Mouse (Mus musculus) neural tube, embryonic 15.5 days (tissue): ENCODE data around the gene Fuom. TPM values are rescaled to one million over a fixed set of nuclear protein-coding genes. Genes with fewer than 3 reads are reported as not detected.

Experiments used
- ATAC-seq: fragments of 200-750 bp; cut with Nextera tagmentation; 2 replicates; pipeline ENCODE4 v1.8.0; 2017; ENCODE audit warnings: mild to moderate bottlenecking, moderate TSS enrichment, moderate library complexity; ENCODE audit not compliant: low FRiP score
- H3K27ac ChIP-seq: fragments of 300-500 bp; sonication (generic); replicated peaks from 2 replicates; pipeline ENCODE4 v1.5.1; 2015; ENCODE audit warnings: mild to moderate bottlenecking, inconsistent platforms
- H3K27me3 ChIP-seq: fragments of 300-500 bp; sonication (generic); replicated peaks from 2 replicates; pipeline ENCODE4 v1.6.1; 2015; ENCODE audit warnings: inconsistent platforms
- H3K36me3 ChIP-seq: fragments of 300-500 bp; sonication (generic); 2 replicates; pipeline ENCODE4 v1.6.1; 2015; ENCODE audit warnings: inconsistent platforms
- H3K4me1 ChIP-seq: fragments of 300-500 bp; sonication (generic); 2 replicates; pipeline ENCODE4 v1.6.1; 2015; ENCODE audit warnings: inconsistent platforms
- H3K4me2 ChIP-seq: fragments of 300-500 bp; sonication (generic); 2 replicates; pipeline ENCODE4 v1.6.1; 2015; ENCODE audit warnings: inconsistent platforms, mild to moderate bottlenecking, moderate library complexity
- H3K4me3 ChIP-seq: fragments of 300-500 bp; sonication (generic); replicated peaks from 2 replicates; pipeline ENCODE4 v1.5.1; 2015; ENCODE audit warnings: mild to moderate bottlenecking, inconsistent platforms
- H3K9ac ChIP-seq: fragments of 300-500 bp; sonication (generic); replicated peaks from 2 replicates; pipeline ENCODE4 v1.6.1; 2015; ENCODE audit warnings: mild to moderate bottlenecking, inconsistent platforms
- H3K9me3 ChIP-seq: fragments of 300-500 bp; sonication (generic); replicated peaks from 2 replicates; pipeline ENCODE4 v1.6.1; 2016; ENCODE audit warnings: inconsistent platforms
- WGBS: fragments of 180-500 bp; shearing (Covaris S2); methylation state at CpG from one replicate; pipeline ENCODE4 v1.1.7; 2015; ENCODE audit warnings: mixed read lengths; 5-methylcytosine and 5-hydroxymethylcytosine counted together
- polyA plus RNA-seq: library from polyadenylated mRNA; unstranded; fragments of >200 nt; fragmentation: Nextera tagmentation; extraction: Ambion mirVana; gene quantifications from 2 replicates; pipeline ENCODE4 v1.2.1, GENCODE M21; 2015

The Fuom gene
- polyA plus RNA-seq, 1 experiment from 2014 or later: 51.2 TPM

DNA sequence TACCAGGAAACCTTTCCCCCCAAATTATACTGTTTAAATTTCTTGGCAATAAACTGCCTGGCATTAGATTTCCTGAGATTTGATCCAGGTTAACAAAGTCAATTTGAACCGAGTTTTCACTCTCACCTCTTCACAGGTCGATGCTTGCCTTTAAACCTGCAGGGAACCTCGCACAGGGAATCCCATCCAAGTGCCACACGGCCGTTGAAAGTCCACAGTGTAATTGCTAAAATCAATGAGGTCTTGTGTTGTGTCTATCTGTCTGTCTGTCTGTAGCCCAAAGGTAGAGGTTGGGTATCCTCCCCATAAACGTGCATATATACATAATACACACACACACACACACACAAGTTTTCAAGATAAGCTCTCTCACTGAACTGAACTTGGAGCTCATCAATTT is 34.8 kb downstream of the Fuom start:
- no peaks in the 10 kb centered on the region for H3K4me1 ChIP-seq
- H3K4me3 ChIP-seq: no peak overlapping the region
- no peak overlapping the region for H3K4me2 ChIP-seq
- no peak overlapping the region for H3K9ac ChIP-seq
- peaks cover 14% of the 10 kb centered on the region; the same call in 1 of the 2 replicates for H3K27me3 ChIP-seq
- H3K9me3 ChIP-seq: no peaks in the 10 kb centered on the region
- no peak overlapping the region for H3K27ac ChIP-seq
- no peak for ATAC-seq
- 75% methylated on average over 6 of the region's 6 CpGs for WGBS
- peaks cover 34% of the 10 kb centered on the region for H3K36me3 ChIP-seq

DNA sequence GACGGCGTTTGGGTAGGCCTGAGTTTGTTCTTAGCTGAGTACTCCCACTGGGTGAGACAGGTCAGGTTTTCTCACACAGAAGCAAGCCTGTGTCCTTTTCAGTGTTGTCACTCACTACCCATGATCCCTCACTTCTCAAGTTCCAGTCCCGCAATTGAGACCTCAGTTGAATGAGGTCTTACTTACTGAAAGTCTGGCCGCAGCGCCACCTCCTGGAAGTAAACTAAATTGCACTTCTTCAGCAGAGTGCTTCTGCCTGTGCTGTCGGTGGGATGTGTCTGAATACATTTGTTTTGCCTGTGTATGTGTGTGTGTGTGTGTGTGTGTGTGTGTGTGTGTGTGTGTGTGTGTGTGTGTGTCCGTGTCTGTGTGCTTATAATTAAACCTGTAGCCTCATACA is 39.1 kb downstream of the Fuom start:
- H3K27me3 ChIP-seq: peaks cover 11% of the 10 kb centered on the region; the same call in 1 of the 2 replicates
- no peak overlapping the region for H3K9ac ChIP-seq
- H3K27ac ChIP-seq: no peak overlapping the region
- no peaks in the 10 kb centered on the region for H3K9me3 ChIP-seq
- WGBS: 21% methylated on average over 7 of the region's 7 CpGs
- no peak for ATAC-seq
- no peak overlapping the region for H3K4me3 ChIP-seq
- no peak overlapping the region for H3K4me2 ChIP-seq
- H3K36me3 ChIP-seq: no peaks in the 10 kb centered on the region
- H3K4me1 ChIP-seq: peaks cover 35% of the 10 kb centered on the region

DNA sequence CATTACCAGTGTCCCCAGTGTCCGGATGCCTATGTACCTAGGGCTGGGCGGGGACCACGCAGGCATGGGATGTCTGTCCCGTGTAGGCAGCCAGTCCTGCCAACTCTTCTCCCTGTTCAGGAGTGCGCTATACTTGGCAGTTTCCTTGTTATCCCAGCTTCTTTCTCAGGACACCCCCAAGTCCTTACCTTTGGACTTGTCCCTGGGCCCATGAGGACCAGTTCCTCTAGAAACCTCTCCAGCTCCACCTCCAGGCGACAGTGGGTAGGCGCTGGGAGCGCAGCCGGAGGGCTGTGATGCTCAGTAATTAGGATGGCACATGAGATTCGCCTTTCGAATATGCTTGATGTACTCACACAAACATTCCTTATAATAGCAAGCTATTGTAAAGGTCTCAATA is 39.9 kb downstream of the Fuom start:
- Histone ChIP-seq H3K27ac (no peak overlapping the region), H3K4me1 (peaks cover 42% of the 10 kb centered on the region), H3K9me3 (no peaks in the 10 kb centered on the region), H3K9ac (no peak overlapping the region), H3K36me3 (no peaks in the 10 kb centered on the region), H3K4me2 (no peak overlapping the region), H3K27me3 (peaks cover 11% of the 10 kb centered on the region; the same call in 1 of the 2 replicates), H3K4me3 (no peak overlapping the region)
- WGBS: 5% methylated on average over 11 of the region's 11 CpGs
- ATAC-seq: no peak

DNA sequence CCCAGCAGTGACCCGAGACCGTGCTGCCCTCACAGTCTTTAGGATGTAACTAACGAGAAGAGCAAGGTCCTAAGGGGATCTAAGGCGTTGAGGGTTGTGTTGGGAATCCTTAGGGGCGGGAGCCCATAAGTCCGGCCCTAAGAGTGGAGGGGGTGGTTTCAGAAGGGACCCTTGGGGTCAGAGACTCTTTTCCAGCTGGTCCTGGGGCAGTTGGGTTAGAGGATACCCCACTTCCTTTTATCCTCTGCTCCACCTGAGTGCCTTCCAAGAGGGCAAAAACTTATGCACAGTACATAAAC is 40.5 kb downstream of the Fuom start:
- no peaks in the 10 kb centered on the region for H3K9me3 ChIP-seq
- peaks cover 45% of the 10 kb centered on the region for H3K4me1 ChIP-seq
- 1% methylated on average over 6 of the region's 6 CpGs for WGBS
- H3K4me2 ChIP-seq: peak overlapping the region; percentile 88
- no peak for ATAC-seq
- H3K27me3 ChIP-seq: peaks cover 11% of the 10 kb centered on the region; the same call in 1 of the 2 replicates
- H3K27ac ChIP-seq: peak overlapping the region; percentile 45; the same call in 1 of the 2 replicates
- peak overlapping the region; percentile 39 for H3K4me3 ChIP-seq
- peak overlapping the region; percentile 51 for H3K9ac ChIP-seq
- H3K36me3 ChIP-seq: no peaks in the 10 kb centered on the region

DNA sequence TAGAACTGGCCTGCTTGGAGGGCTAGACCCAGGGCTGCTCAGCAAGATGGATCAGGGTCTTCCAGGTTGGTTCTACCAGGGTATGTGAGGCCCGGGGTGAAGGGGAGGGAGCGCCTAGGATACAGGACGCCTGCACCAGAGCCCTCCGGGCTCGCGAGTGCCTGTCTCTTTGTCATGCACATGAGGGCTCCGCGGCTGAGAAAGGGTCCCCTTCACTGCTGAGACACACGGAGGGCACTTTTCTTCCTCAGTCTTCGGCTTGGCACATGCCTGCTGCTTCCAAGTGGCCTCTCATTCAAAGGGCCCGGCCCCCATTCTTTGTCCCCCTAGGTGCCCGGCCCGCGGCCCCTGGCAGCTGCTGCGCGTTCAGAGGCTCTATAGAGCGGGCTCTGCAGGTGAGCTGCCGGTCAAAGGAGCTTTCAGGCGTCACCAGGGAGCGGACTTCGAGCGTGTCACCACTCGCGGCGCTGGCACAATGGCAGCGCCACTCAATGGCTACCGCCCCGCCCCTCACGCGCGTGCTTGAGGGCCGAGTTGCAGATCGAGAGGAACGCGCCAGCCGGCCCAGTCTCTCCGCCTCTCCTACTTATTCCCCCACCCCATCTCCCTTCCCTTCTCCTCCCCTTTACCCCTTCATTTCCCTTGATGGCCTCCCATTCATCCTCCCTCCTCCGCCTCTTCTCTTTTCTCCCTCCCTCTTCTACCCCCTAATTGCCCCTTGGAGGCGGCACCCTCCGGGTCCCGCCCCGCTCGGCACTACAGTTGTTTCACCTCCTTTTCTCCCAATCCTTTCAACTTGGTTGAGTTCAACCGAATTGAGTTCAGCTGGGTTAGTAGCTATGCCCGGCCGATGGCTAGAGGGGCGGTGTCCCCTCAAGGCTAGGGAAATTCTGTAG is 41.1 kb downstream of the Fuom start:
- Histone ChIP-seq H3K4me3 (peak overlapping the region; percentile 39), H3K27me3 (peaks cover 11% of the 10 kb centered on the region; the same call in 1 of the 2 replicates), H3K9me3 (no peaks in the 10 kb centered on the region), H3K36me3 (no peaks in the 10 kb centered on the region), H3K9ac (peak overlapping the region; percentile 51), H3K27ac (peak overlapping the region; percentile 45), H3K4me2 (peak overlapping the region; percentile 88), H3K4me1 (peaks cover 45% of the 10 kb centered on the region)
- 1% methylated on average over 47 of the region's 47 CpGs for WGBS
- peak; percentile 28 for ATAC-seq

DNA sequence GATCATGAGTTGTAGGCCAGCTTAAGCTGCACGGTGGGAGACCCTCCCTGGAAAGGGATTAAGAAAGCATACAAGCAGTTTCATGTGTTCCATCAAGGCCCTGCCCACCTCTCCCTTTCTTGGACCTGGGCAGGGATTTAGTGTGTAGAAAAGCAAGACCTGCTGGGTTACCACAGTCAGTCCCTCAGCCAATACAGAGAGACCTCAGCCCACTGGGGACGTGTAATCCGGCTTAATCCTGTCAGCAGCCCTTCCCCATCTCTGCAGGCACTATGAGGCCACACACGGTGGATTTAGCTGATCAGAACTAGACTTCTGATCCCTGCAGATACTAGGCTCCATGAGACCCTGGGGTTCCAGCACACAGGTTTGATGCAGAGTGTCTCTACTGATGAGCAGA is 42.6 kb downstream of the Fuom start:
- Histone ChIP-seq H3K9ac (no peak overlapping the region), H3K27ac (no peak overlapping the region), H3K4me3 (no peak overlapping the region), H3K4me2 (no peak overlapping the region), H3K36me3 (no peaks in the 10 kb centered on the region), H3K4me1 (peaks cover 45% of the 10 kb centered on the region), H3K9me3 (no peaks in the 10 kb centered on the region), H3K27me3 (peaks cover 11% of the 10 kb centered on the region; the same call in 1 of the 2 replicates)
- no peak for ATAC-seq
- WGBS: 30% methylated on average over 4 of the region's 4 CpGs

DNA sequence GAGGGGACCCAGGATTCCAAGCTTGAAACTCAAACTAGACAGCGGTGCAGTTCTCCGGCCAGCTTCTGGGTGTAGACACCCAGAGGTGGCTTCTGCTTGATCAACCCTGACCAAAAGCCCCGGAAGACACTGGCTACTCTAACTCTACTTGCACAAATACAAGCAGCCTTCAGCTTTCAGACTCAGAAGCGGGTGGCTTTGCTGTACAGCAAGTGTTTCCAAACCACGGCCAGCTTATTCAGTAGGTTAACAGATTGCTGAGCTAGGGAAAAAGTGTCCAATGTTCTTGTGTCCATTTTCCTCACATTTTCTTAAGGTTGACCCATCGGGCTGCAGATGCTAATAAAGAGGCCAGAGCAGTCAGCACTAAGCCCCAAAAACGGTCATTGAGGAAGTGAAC is 43.7 kb downstream of the Fuom start:
- Histone ChIP-seq H3K9ac (peak overlapping the region; percentile 71), H3K27me3 (0 out of 2 replicates have a peak, but pooled peaks cover 5% of the 10 kb centered on the region)
- 6% methylated on average over 7 of the region's 7 CpGs for WGBS

DNA sequence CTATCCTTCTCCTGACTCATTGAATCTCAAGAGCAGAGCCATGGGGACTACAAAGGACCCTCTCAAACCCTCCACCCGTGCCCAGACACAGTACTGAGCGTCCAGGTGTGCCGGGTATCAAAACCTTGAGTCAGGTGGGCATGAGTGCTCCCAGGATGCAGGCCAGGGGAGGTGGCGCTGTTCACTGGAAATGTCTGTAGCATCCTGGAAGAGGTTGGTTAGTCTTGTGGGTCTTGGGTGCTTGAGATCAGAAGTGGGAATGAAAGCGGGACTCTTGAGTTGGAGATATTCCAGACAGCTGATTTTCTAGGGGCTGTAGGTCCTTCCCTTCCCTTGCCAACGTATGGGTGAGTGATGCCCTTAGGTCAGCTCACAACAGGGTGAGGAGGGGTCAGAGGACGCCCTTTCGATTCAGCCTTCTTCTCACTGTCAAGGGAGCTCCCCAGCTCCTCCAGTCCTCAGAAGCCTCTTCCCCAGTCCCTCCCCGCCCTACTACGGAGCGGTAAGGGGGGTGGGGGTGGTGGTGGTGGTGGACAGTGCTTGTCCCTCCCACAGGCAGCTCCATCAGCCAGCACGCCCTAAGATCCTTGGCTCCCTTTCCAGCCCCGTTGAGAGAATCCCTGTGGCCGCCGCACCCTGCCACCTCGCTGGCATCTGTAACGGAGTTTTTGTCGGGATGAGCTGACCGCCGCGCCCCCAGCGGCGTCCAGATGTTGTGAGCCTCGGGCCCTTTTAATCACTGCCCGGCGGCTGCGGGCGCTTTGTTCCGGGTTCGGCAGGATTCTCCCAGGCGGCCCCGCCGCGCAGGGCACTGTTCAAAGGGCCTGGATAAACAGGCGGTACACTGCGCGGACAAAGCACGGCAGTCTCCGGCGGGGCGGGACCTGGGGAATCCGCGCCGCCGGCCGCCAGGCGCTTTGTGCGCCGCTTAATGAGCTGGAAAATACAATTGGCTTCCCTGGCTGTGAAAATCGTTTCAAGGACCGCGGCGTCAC is 44.5 kb downstream of the Fuom start:
- WGBS: 2% methylated on average over 51 of the region's 53 CpGs
- peaks cover 45% of the 10 kb centered on the region for H3K4me1 ChIP-seq
- peak; percentile 65 for ATAC-seq
- H3K4me2 ChIP-seq: peak overlapping the region; percentile 80
- peak overlapping the region; percentile 49 for H3K4me3 ChIP-seq
- H3K36me3 ChIP-seq: no peaks in the 10 kb centered on the region
- H3K9me3 ChIP-seq: no peaks in the 10 kb centered on the region
- H3K9ac ChIP-seq: peak overlapping the region; percentile 71
- peak overlapping the region; percentile 82 for H3K27ac ChIP-seq
- H3K27me3 ChIP-seq: 0 out of 2 replicates have a peak, but pooled peaks cover 5% of the 10 kb centered on the region

More for the DNA sequence above, 43.7 kb downstream of the Fuom start:
- Histone ChIP-seq H3K4me1 (peaks cover 45% of the 10 kb centered on the region), H3K4me3 (peak overlapping the region; percentile 49), H3K36me3 (no peaks in the 10 kb centered on the region), H3K4me2 (peak overlapping the region; percentile 80), H3K27ac (peak overlapping the region; percentile 82), H3K9me3 (no peaks in the 10 kb centered on the region)
- ATAC-seq: 0 out of 2 replicates have a peak, but pooled peaks have one; percentile 1

DNA sequence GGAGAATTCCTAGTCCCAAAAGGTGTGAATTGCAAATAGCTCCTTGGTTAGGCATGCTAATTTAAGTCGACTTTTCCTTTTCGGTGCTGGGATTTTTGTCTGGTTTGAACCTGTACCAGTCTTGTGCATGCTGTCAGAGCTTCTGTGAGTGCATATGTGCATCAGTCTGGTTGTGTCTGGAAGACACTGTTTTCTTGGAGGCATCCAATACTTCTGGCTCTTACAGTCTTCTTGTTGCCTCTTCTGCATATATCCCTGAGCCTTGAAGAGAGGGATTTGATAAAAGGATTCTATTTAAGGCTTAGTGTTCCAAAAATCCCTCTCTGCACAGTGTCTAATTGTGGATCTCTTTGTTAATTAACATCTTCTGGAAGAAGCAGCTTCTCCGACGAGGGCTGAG is 48.1 kb downstream of the Fuom start:
- H3K27ac ChIP-seq: no peak overlapping the region
- no peak for ATAC-seq
- no peak overlapping the region for H3K9ac ChIP-seq
- H3K4me3 ChIP-seq: no peak overlapping the region
- H3K4me1 ChIP-seq: peaks cover 27% of the 10 kb centered on the region
- no peak overlapping the region for H3K4me2 ChIP-seq
- no peaks in the 10 kb centered on the region for H3K36me3 ChIP-seq
- 80% methylated on average over 4 of the region's 4 CpGs for WGBS
- H3K27me3 ChIP-seq: peaks cover 29% of the 10 kb centered on the region
- H3K9me3 ChIP-seq: no peaks in the 10 kb centered on the region

DNA sequence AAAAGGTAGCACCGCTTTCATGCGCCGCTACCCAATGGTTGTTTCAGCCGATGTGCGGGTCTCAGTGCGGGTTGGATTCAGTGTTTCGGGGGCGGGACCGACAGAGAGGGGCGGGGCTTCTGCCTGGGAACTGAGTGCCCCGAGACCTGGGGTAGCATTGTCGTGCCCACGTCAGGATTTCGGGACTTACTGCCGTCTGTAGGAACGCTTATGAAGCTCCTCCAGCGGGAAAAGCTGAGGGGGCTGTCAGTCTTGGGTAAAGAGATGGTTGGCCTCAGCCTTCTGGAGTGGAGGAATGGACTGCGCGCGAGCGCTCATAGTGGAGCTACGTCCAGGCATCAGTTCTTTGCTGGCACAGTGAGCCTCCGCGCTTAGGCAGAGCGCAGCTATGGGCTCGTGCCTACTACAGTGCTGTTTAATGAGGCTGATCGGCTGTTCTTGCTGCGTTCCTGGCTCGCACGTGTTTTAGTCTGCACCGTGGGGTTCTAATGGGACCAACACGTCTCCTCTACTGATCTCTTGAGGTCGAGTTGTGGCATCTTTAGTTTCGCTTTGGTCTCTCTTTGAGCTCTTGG is 53.0 kb downstream of the Fuom start:
- peaks cover 25% of the 10 kb centered on the region for H3K4me1 ChIP-seq
- H3K36me3 ChIP-seq: no peaks in the 10 kb centered on the region
- peak overlapping the region; percentile 54 for H3K4me3 ChIP-seq
- peak; percentile 81 for ATAC-seq
- no peaks in the 10 kb centered on the region for H3K9me3 ChIP-seq
- WGBS: under 1% methylated on average over 34 of the region's 34 CpGs
- H3K9ac ChIP-seq: peak overlapping the region; percentile 41
- H3K27me3 ChIP-seq: peaks cover 68% of the 10 kb centered on the region
- H3K27ac ChIP-seq: no peak overlapping the region
- peak overlapping the region; percentile 82 for H3K4me2 ChIP-seq
